ENCODE assay signal across 10 mouse cellular contexts in the genomic region with DNA sequence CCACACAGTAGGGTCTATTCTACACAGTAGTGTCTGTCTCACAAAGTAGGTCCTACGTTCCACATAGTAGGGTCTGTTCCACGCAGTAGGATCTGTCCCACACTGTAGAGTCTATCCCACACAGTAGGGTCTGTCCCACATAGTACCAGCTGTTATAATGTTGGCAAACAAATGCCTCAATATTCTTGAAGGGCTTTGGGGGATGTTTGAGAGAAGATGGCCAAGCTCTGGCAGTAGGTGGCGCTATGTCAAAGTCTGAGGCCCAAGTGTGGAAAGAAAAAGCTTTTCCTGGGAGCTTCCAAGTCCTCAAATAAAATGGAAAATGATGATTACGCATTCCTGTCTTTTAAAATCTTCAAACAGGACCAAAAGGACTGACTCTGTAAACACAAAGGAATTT.
DNase-seq lines count a peak whose midpoint lies in the region; ATAC-seq and TF ChIP-seq lines count a peak whose summit lies in the region.
"Had no signal": no experiment of that assay in that cellular context is flagged by ENCODE, and none has a peak within 500 bp of the region (broad histone marks: within the 10 kb centered on the region; RNA-seq: fewer than 3 reads in every experiment).

No protein-coding gene starts in this region.

- peak; percentile 80 for DNase-seq in forebrain, embryonic 14.5 days (ENCODE audit: low spot score)
- no peak for DNase-seq in forebrain, embryonic 10.5 days (ENCODE audit: extremely low spot score, low spot score)
- peak; percentile 54 for DNase-seq in urinary bladder, postnatal 14 days (ENCODE audit: low spot score)
- DNase-seq in urinary bladder, postnatal 10 days (ENCODE audit: low spot score), result no peak
- peak; percentile 74 to 76 for DNase-seq in layer of hippocampus, postnatal 10 days (ENCODE audit: low spot score in 2 of 2)
- peak; percentile 84 for DNase-seq in midbrain, embryonic 14.5 days

- H3K36me3 ChIP-seq in forebrain, embryonic 14.5 days (ENCODE audit: control insufficient read depth, insufficient read depth, low read length), result no peaks in the 10 kb centered on the region
- H3K36me3 ChIP-seq in forebrain, embryonic 10.5 days (replicated peaks), result no peaks in the 10 kb centered on the region
- no peaks in the 10 kb centered on the region for H3K36me3 ChIP-seq in midbrain, embryonic 14.5 days (ENCODE audit: control insufficient read depth, insufficient read depth, low read length)
- H3K36me3 ChIP-seq: limb, embryonic 13.5 days; stomach, embryonic 15.5 days had no signal

- H3K27ac ChIP-seq in forebrain, embryonic 14.5 days (ENCODE audit: low read depth, low read length), result no peak overlapping the region
- no peak overlapping the region for H3K27ac ChIP-seq in forebrain, embryonic 10.5 days
- H3K27ac ChIP-seq in embryonic fibroblast, embryonic 13.5 days (ENCODE audit: insufficient read depth, low read length), result no peak overlapping the region
- H3K27ac ChIP-seq in midbrain, embryonic 14.5 days (replicated peaks; ENCODE audit: low read depth, low read length), result no peak overlapping the region
- H3K27ac ChIP-seq: limb, embryonic 13.5 days; stomach, embryonic 15.5 days had no signal

- peak; percentile 57; the same call in 1 of the 2 replicates for ATAC-seq in forebrain, embryonic 14.5 days
- ATAC-seq in midbrain, embryonic 14.5 days (ENCODE audit: low FRiP score, low TSS enrichment), result no peak
- no peak for ATAC-seq in megakaryocyte-erythroid progenitor cell, adult 5-6 weeks (replicated peaks; ENCODE audit: low FRiP score, low TSS enrichment, poor library complexity, severe bottlenecking)

- no peaks in the 10 kb centered on the region for H3K27me3 ChIP-seq in forebrain, embryonic 14.5 days (replicated peaks; ENCODE audit: control insufficient read depth, insufficient read depth, low read length)
- H3K27me3 ChIP-seq in forebrain, embryonic 10.5 days (ENCODE audit: poor library complexity, severe bottlenecking), result no peaks in the 10 kb centered on the region
- no peaks in the 10 kb centered on the region for H3K27me3 ChIP-seq in midbrain, embryonic 14.5 days (ENCODE audit: control insufficient read depth, insufficient read depth, low read length)
- H3K27me3 ChIP-seq: stomach, embryonic 15.5 days had no signal

- no peaks in the 10 kb centered on the region for H3K9me3 ChIP-seq in forebrain, embryonic 14.5 days (replicated peaks; ENCODE audit: control insufficient read depth, low read length)
- no peaks in the 10 kb centered on the region; the same call in 1 of the 2 replicates for H3K9me3 ChIP-seq in forebrain, embryonic 10.5 days
- no peaks in the 10 kb centered on the region for H3K9me3 ChIP-seq in midbrain, embryonic 14.5 days (ENCODE audit: control insufficient read depth, low read length)
- H3K9me3 ChIP-seq: stomach, embryonic 15.5 days had no signal

- TF ChIP-seq CTCF in embryonic fibroblast, embryonic 13.5 days (IDR thresholded peaks at IDR 0.05; ENCODE audit: borderline replicate concordance, insufficient read depth, low read length), result peak; percentile 37; the same call in 1 of the 2 replicates

- no peak overlapping the region for H3K4me2 ChIP-seq in forebrain, embryonic 14.5 days (ENCODE audit: low read length)
- H3K4me2 ChIP-seq in midbrain, embryonic 14.5 days (ENCODE audit: low read length), result no peak overlapping the region
- H3K4me2 ChIP-seq: limb, embryonic 13.5 days; stomach, embryonic 15.5 days had no signal

- 32% methylated on average over 4 of the region's 4 CpGs for WGBS in forebrain, embryonic 14.5 days
- 48% methylated on average over 4 of the region's 4 CpGs for WGBS in forebrain, embryonic 10.5 days
- 44% methylated on average over 4 of the region's 4 CpGs for WGBS in midbrain, embryonic 14.5 days

- H3K9ac ChIP-seq in forebrain, embryonic 14.5 days (ENCODE audit: low read length), result no peak overlapping the region
- H3K9ac ChIP-seq in midbrain, embryonic 14.5 days (replicated peaks; ENCODE audit: low read length), result no peak overlapping the region
- H3K9ac ChIP-seq: limb, embryonic 13.5 days; stomach, embryonic 15.5 days had no signal

- no peak for TF ChIP-seq POLR2A in embryonic fibroblast, embryonic 13.5 days (IDR thresholded peaks at IDR 0.05; ENCODE audit: low read depth, low read length)

- H3K4me1 ChIP-seq in forebrain, embryonic 14.5 days (ENCODE audit: control insufficient read depth, insufficient read depth, low read length), result 0 out of 2 replicates have a peak, but pooled peaks cover 2% of the 10 kb centered on the region
- H3K4me1 ChIP-seq in forebrain, embryonic 10.5 days, result peaks cover 6% of the 10 kb centered on the region
- H3K4me1 ChIP-seq in embryonic fibroblast, embryonic 13.5 days (ENCODE audit: control insufficient read depth, insufficient read depth, low read length), result no peaks in the 10 kb centered on the region
- no peaks in the 10 kb centered on the region for H3K4me1 ChIP-seq in midbrain, embryonic 14.5 days (ENCODE audit: control insufficient read depth, insufficient read depth, low read length)
- H3K4me1 ChIP-seq: limb, embryonic 13.5 days; stomach, embryonic 15.5 days had no signal

- no peak overlapping the region for H3K4me3 ChIP-seq in forebrain, embryonic 14.5 days (ENCODE audit: low read depth, low read length)
- no peak overlapping the region for H3K4me3 ChIP-seq in forebrain, embryonic 10.5 days
- H3K4me3 ChIP-seq in embryonic fibroblast, embryonic 13.5 days (ENCODE audit: insufficient read depth, low read length), result no peak overlapping the region
- no peak overlapping the region for H3K4me3 ChIP-seq in midbrain, embryonic 14.5 days (replicated peaks; ENCODE audit: low read depth, low read length)
- H3K4me3 ChIP-seq: limb, embryonic 13.5 days; stomach, embryonic 15.5 days had no signal

Comparison
In these comparisons a context has a peak if more than half of its experiments do, and no peak if none do; other contexts are left out.
1. DNase-seq: peak in forebrain, embryonic 14.5 days (single experiment), urinary bladder, postnatal 14 days (single experiment), layer of hippocampus, postnatal 10 days (2 of 2) and midbrain, embryonic 14.5 days (single experiment); none in forebrain, embryonic 10.5 days (single experiment) and urinary bladder, postnatal 10 days (single experiment).